In genomic region chr1:193790579-193790978, GRCm38 (mm10) we compare ENCODE assay signal across 29 mouse cellular contexts.
DNase-seq lines count a peak whose midpoint lies in the region; ATAC-seq and TF ChIP-seq lines count a peak whose summit lies in the region.
"Had no signal": no experiment of that assay in that cellular context is flagged by ENCODE, and none has a peak within 500 bp of the region (broad histone marks: within the 10 kb centered on the region; RNA-seq: fewer than 3 reads in every experiment).

No protein-coding gene starts in this region.

- H3K27ac ChIP-seq in hindbrain, embryonic 14.5 days: peak overlapping the region; percentile 70
- no peak overlapping the region for H3K27ac ChIP-seq in hindbrain, embryonic 10.5 days
- H3K27ac ChIP-seq in midbrain, postnatal 0 days (ENCODE audit: low read depth, low read length): no peak overlapping the region
- no peak overlapping the region for H3K27ac ChIP-seq in midbrain, embryonic 11.5 days (ENCODE audit: low read depth, low read length)
- peak overlapping the region; percentile 33 for H3K27ac ChIP-seq in forebrain, embryonic 15.5 days (replicated peaks)
- H3K27ac ChIP-seq in neural tube, embryonic 14.5 days (ENCODE audit: low read depth, low read length): peak overlapping the region; percentile 69; the same call in 1 of the 2 replicates
- no peak overlapping the region for H3K27ac ChIP-seq in liver, embryonic 11.5 days (ENCODE audit: low read depth, low read length)
- H3K27ac ChIP-seq: embryonic facial prominence, embryonic 10.5 days; embryonic facial prominence, embryonic 15.5 days; heart, adult 2 months; kidney, embryonic 15.5 days; layer of hippocampus, adult 2 months; left cerebral cortex, adult 2 months; limb, embryonic 10.5 days; limb, embryonic 15.5 days; liver, embryonic 14.5 days; stomach, embryonic 15.5 days had no signal

- peak; percentile 65; the same call in 1 of the 2 replicates for ATAC-seq in hindbrain, embryonic 14.5 days (ENCODE audit: low FRiP score)
- no peak for ATAC-seq in midbrain, postnatal 0 days (ENCODE audit: low FRiP score)
- no peak for ATAC-seq in midbrain, embryonic 11.5 days (ENCODE audit: low FRiP score)
- ATAC-seq in forebrain, embryonic 15.5 days (replicated peaks): no peak
- peak; percentile 78; the same call in 1 of the 2 replicates for ATAC-seq in neural tube, embryonic 14.5 days (ENCODE audit: low read depth)
- no peak for ATAC-seq in liver, embryonic 11.5 days (replicated peaks; ENCODE audit: low FRiP score)
- ATAC-seq: CD4-positive, CD25-positive, alpha-beta regulatory T cell, adult 4 months had no signal

- no peak overlapping the region for H3K9ac ChIP-seq in hindbrain, embryonic 14.5 days
- H3K9ac ChIP-seq in midbrain, postnatal 0 days (replicated peaks; ENCODE audit: low read length, poor library complexity, severe bottlenecking): no peak overlapping the region
- H3K9ac ChIP-seq in midbrain, embryonic 11.5 days (ENCODE audit: low read length): no peak overlapping the region
- no peak overlapping the region for H3K9ac ChIP-seq in forebrain, embryonic 15.5 days (replicated peaks)
- H3K9ac ChIP-seq in neural tube, embryonic 14.5 days (replicated peaks; ENCODE audit: low read depth, low read length): no peak overlapping the region
- no peak overlapping the region for H3K9ac ChIP-seq in liver, embryonic 11.5 days (ENCODE audit: low read depth, low read length)
- H3K9ac ChIP-seq: embryonic facial prominence, embryonic 15.5 days; heart, embryonic 12.5 days; kidney, embryonic 15.5 days; limb, embryonic 15.5 days; liver, embryonic 14.5 days; stomach, embryonic 15.5 days had no signal

- no peaks in the 10 kb centered on the region for H3K27me3 ChIP-seq in hindbrain, embryonic 14.5 days (ENCODE audit: control insufficient read depth, insufficient read depth, low read length)
- peaks cover 3% of the 10 kb centered on the region; the same call in 1 of the 2 replicates for H3K27me3 ChIP-seq in hindbrain, embryonic 10.5 days (ENCODE audit: insufficient read depth, poor library complexity, severe bottlenecking)
- H3K27me3 ChIP-seq in midbrain, postnatal 0 days (ENCODE audit: insufficient read depth, low read length): no peaks in the 10 kb centered on the region
- H3K27me3 ChIP-seq in midbrain, embryonic 11.5 days (ENCODE audit: control insufficient read depth, insufficient read depth, low read length): no peaks in the 10 kb centered on the region
- no peaks in the 10 kb centered on the region for H3K27me3 ChIP-seq in forebrain, embryonic 15.5 days
- H3K27me3 ChIP-seq in neural tube, embryonic 14.5 days (ENCODE audit: control insufficient read depth, insufficient read depth, low read length): no peaks in the 10 kb centered on the region
- H3K27me3 ChIP-seq in liver, embryonic 11.5 days (replicated peaks; ENCODE audit: control insufficient read depth, insufficient read depth, low read length): no peaks in the 10 kb centered on the region
- H3K27me3 ChIP-seq: embryonic facial prominence, embryonic 15.5 days; heart, embryonic 12.5 days; kidney, embryonic 15.5 days; limb, embryonic 15.5 days; stomach, embryonic 15.5 days had no signal

- H3K4me3 ChIP-seq in hindbrain, embryonic 14.5 days (replicated peaks; ENCODE audit: low read length): no peak overlapping the region
- no peak overlapping the region for H3K4me3 ChIP-seq in hindbrain, embryonic 10.5 days
- no peak overlapping the region for H3K4me3 ChIP-seq in midbrain, postnatal 0 days (ENCODE audit: low read depth, low read length)
- no peak overlapping the region for H3K4me3 ChIP-seq in midbrain, embryonic 11.5 days (ENCODE audit: low read depth, low read length)
- H3K4me3 ChIP-seq in forebrain, embryonic 15.5 days: no peak overlapping the region
- H3K4me3 ChIP-seq in neural tube, embryonic 14.5 days (ENCODE audit: low read depth, low read length): no peak overlapping the region
- no peak overlapping the region for H3K4me3 ChIP-seq in liver, embryonic 11.5 days (ENCODE audit: low read depth, low read length)
- H3K4me3 ChIP-seq: embryonic facial prominence, embryonic 10.5 days; embryonic facial prominence, embryonic 15.5 days; heart, adult 2 months; heart, embryonic 12.5 days; kidney, embryonic 15.5 days; layer of hippocampus, adult 2 months; left cerebral cortex, adult 2 months; limb, embryonic 10.5 days; limb, embryonic 15.5 days; stomach, embryonic 15.5 days had no signal

- no peak for DNase-seq in hindbrain, embryonic 14.5 days (ENCODE audit: low spot score)
- DNase-seq in hindbrain, embryonic 10.5 days (ENCODE audit: low spot score): no peak
- peak; percentile 32 for DNase-seq in midbrain, postnatal 0 days (ENCODE audit: low spot score)
- DNase-seq in midbrain, embryonic 11.5 days (ENCODE audit: low spot score, missing footprints): no peak
- no peak for DNase-seq in kidney, postnatal 14 days
- DNase-seq in liver, embryonic 11.5 days (ENCODE audit: low spot score): no peak
- DNase-seq: adrenal gland, postnatal 25 days; cerebellum, adult 2 months; cerebellum, postnatal 25 days; heart, adult 2 months; heart, postnatal 4 days; kidney, adult 18-20 months; kidney, postnatal 36 days; lung, adult 2 months; lung, postnatal 14 days; right cerebral cortex, postnatal 14 days had no signal

- H3K4me2 ChIP-seq in hindbrain, embryonic 14.5 days (replicated peaks): no peak overlapping the region
- H3K4me2 ChIP-seq in midbrain, postnatal 0 days (ENCODE audit: low read depth, low read length, poor library complexity, severe bottlenecking): no peak overlapping the region
- H3K4me2 ChIP-seq in midbrain, embryonic 11.5 days: no peak overlapping the region
- H3K4me2 ChIP-seq in forebrain, embryonic 15.5 days (replicated peaks): no peak overlapping the region
- H3K4me2 ChIP-seq in neural tube, embryonic 14.5 days (ENCODE audit: low read depth, low read length): no peak overlapping the region
- no peak overlapping the region for H3K4me2 ChIP-seq in liver, embryonic 11.5 days
- H3K4me2 ChIP-seq: embryonic facial prominence, embryonic 15.5 days; heart, embryonic 12.5 days; kidney, embryonic 15.5 days; limb, embryonic 15.5 days; stomach, embryonic 15.5 days had no signal

- TF ChIP-seq CTCF in midbrain, postnatal 0 days (IDR thresholded peaks at IDR 0.05): no peak

- H3K9me3 ChIP-seq in hindbrain, embryonic 14.5 days (ENCODE audit: control insufficient read depth, low read length): no peaks in the 10 kb centered on the region
- no peaks in the 10 kb centered on the region for H3K9me3 ChIP-seq in hindbrain, embryonic 10.5 days
- no peaks in the 10 kb centered on the region for H3K9me3 ChIP-seq in midbrain, postnatal 0 days (ENCODE audit: low read length)
- no peaks in the 10 kb centered on the region for H3K9me3 ChIP-seq in midbrain, embryonic 11.5 days (ENCODE audit: control insufficient read depth, low read length)
- no peaks in the 10 kb centered on the region for H3K9me3 ChIP-seq in forebrain, embryonic 15.5 days
- no peaks in the 10 kb centered on the region for H3K9me3 ChIP-seq in neural tube, embryonic 14.5 days (ENCODE audit: control insufficient read depth, low read length)
- H3K9me3 ChIP-seq in liver, embryonic 11.5 days (ENCODE audit: control insufficient read depth, low read length): no peaks in the 10 kb centered on the region
- H3K9me3 ChIP-seq: embryonic facial prominence, embryonic 10.5 days; embryonic facial prominence, embryonic 15.5 days; heart, embryonic 12.5 days; kidney, embryonic 15.5 days; limb, embryonic 10.5 days; limb, embryonic 15.5 days; stomach, embryonic 15.5 days had no signal

- H3K36me3 ChIP-seq in hindbrain, embryonic 14.5 days (replicated peaks; ENCODE audit: control insufficient read depth, insufficient read depth): no peaks in the 10 kb centered on the region
- no peaks in the 10 kb centered on the region for H3K36me3 ChIP-seq in hindbrain, embryonic 10.5 days
- H3K36me3 ChIP-seq in midbrain, postnatal 0 days (ENCODE audit: insufficient read depth, low read length): no peaks in the 10 kb centered on the region
- H3K36me3 ChIP-seq in midbrain, embryonic 11.5 days (ENCODE audit: control insufficient read depth, insufficient read depth, low read length): no peaks in the 10 kb centered on the region
- no peaks in the 10 kb centered on the region for H3K36me3 ChIP-seq in forebrain, embryonic 15.5 days
- H3K36me3 ChIP-seq in neural tube, embryonic 14.5 days (ENCODE audit: control insufficient read depth, insufficient read depth, low read length): no peaks in the 10 kb centered on the region
- no peaks in the 10 kb centered on the region for H3K36me3 ChIP-seq in liver, embryonic 11.5 days (ENCODE audit: control insufficient read depth, insufficient read depth, low read length)
- H3K36me3 ChIP-seq: embryonic facial prominence, embryonic 10.5 days; embryonic facial prominence, embryonic 15.5 days; heart, embryonic 12.5 days; kidney, embryonic 15.5 days; limb, embryonic 10.5 days; limb, embryonic 15.5 days; stomach, embryonic 15.5 days had no signal

- H3K4me1 ChIP-seq in hindbrain, embryonic 14.5 days (replicated peaks; ENCODE audit: control insufficient read depth, insufficient read depth, low read length): no peaks in the 10 kb centered on the region
- H3K4me1 ChIP-seq in hindbrain, embryonic 10.5 days (replicated peaks): no peaks in the 10 kb centered on the region
- H3K4me1 ChIP-seq in midbrain, postnatal 0 days (ENCODE audit: insufficient read depth, low read length): no peaks in the 10 kb centered on the region
- no peaks in the 10 kb centered on the region for H3K4me1 ChIP-seq in midbrain, embryonic 11.5 days (ENCODE audit: control insufficient read depth, insufficient read depth, low read length)
- H3K4me1 ChIP-seq in forebrain, embryonic 15.5 days: peaks cover 7% of the 10 kb centered on the region; the same call in 1 of the 2 replicates
- no peaks in the 10 kb centered on the region for H3K4me1 ChIP-seq in neural tube, embryonic 14.5 days (ENCODE audit: control insufficient read depth, insufficient read depth, low read length)
- H3K4me1 ChIP-seq in liver, embryonic 11.5 days (replicated peaks; ENCODE audit: control insufficient read depth, insufficient read depth, low read length): no peaks in the 10 kb centered on the region
- H3K4me1 ChIP-seq: embryonic facial prominence, embryonic 15.5 days; heart, embryonic 12.5 days; kidney, embryonic 15.5 days; limb, embryonic 10.5 days; limb, embryonic 15.5 days; stomach, embryonic 15.5 days had no signal

- 41% methylated on average over 2 of the region's 2 CpGs for WGBS in hindbrain, embryonic 14.5 days
- WGBS in hindbrain, embryonic 10.5 days: 73% methylated on average over 2 of the region's 2 CpGs
- 63% methylated on average over 2 of the region's 2 CpGs for WGBS in midbrain, postnatal 0 days
- 84% methylated on average over 2 of the region's 2 CpGs for WGBS in midbrain, embryonic 11.5 days
- WGBS in forebrain, embryonic 15.5 days: 25% methylated on average over 2 of the region's 2 CpGs
- WGBS in neural tube, embryonic 14.5 days: 31% methylated on average over 2 of the region's 2 CpGs
- WGBS in liver, embryonic 11.5 days: 80% methylated on average over 2 of the region's 2 CpGs

Comparison
In these comparisons a context has a peak if more than half of its experiments do, and no peak if none do; other contexts are left out.
1. H3K27ac ChIP-seq: peak in hindbrain, embryonic 14.5 days (single experiment), forebrain, embryonic 15.5 days (single experiment) and neural tube, embryonic 14.5 days (single experiment); none in hindbrain, embryonic 10.5 days (single experiment), midbrain, postnatal 0 days (single experiment), midbrain, embryonic 11.5 days (single experiment) and liver, embryonic 11.5 days (single experiment).
2. ATAC-seq: peak in hindbrain, embryonic 14.5 days (single experiment) and neural tube, embryonic 14.5 days (single experiment); none in midbrain, postnatal 0 days (single experiment), midbrain, embryonic 11.5 days (single experiment), forebrain, embryonic 15.5 days (single experiment) and liver, embryonic 11.5 days (single experiment).